Mouse (Mus musculus): ENCODE results near the gene Slk.
"Not testable (repeated sequence)": the region's sequence is repeated elsewhere in the genome, so short reads cannot be mapped to it uniquely, and the experiment has no call there.

The Slk gene

GRCm38 (mm10) chr19:47571981-47572380, 7.5 kb upstream of the Slk start:
- DNase-seq: not testable (repeated sequence)

GRCm38 (mm10) chr19:47573718-47574117, 5.8 kb upstream of the Slk start:
- DNase-seq: no peak

GRCm38 (mm10) chr19:47578581-47579224, 775 bp upstream of the Slk start:
- peak; percentile 48 to 78 for DNase-seq

- peak; percentile 50 to 60 for DNase-seq
Observed at GRCm38 (mm10) chr19:47579788-47580631, 532 bp downstream of the Slk start.

GRCm38 (mm10) chr19:47585772-47586171, 6.3 kb downstream of the Slk start:
- no peak for DNase-seq

GRCm38 (mm10) chr19:47587009-47587408, 7.5 kb downstream of the Slk start:
- peak; percentile 17 to 49 for DNase-seq

- peak in 1 of 2 experiments; percentile 18 for DNase-seq
Observed at GRCm38 (mm10) chr19:47608513-47608912, 29.0 kb downstream of the Slk start.

GRCm38 (mm10) chr19:47613442-47613841, 34.0 kb downstream of the Slk start:
- no peak for DNase-seq

GRCm38 (mm10) chr19:47621478-47621877, 42.0 kb downstream of the Slk start:
- no peak for DNase-seq

- DNase-seq: no peak
Observed at GRCm38 (mm10) chr19:47624940-47625711, 45.6 kb downstream of the Slk start.

- no peak for DNase-seq
Observed at GRCm38 (mm10) chr19:47627450-47627849, 48.0 kb downstream of the Slk start.

- DNase-seq: no peak
Observed at GRCm38 (mm10) chr19:47629068-47629467, 49.6 kb downstream of the Slk start.

GRCm38 (mm10) chr19:47630381-47630780, 50.9 kb downstream of the Slk start:
- DNase-seq: no peak

- DNase-seq: no peak
Observed at GRCm38 (mm10) chr19:47631799-47632198, 52.3 kb downstream of the Slk start.

- no peak for DNase-seq
Observed at GRCm38 (mm10) chr19:47635380-47635779, 55.9 kb downstream of the Slk start.

GRCm38 (mm10) chr19:47643910-47644309, 64.4 kb downstream of the Slk start:
- peak in 1 of 2 experiments; percentile 23 for DNase-seq

- peak in 1 of 2 experiments; percentile 12 for DNase-seq
Observed at GRCm38 (mm10) chr19:47645583-47645982, 66.1 kb downstream of the Slk start.

- peak in 1 of 2 experiments; percentile 40 for DNase-seq
Observed at GRCm38 (mm10) chr19:47646508-47647120, 67.1 kb downstream of the Slk start.

GRCm38 (mm10) chr19:47649071-47649470, 69.6 kb downstream of the Slk start:
- peak in 1 of 2 experiments; percentile 20 for DNase-seq

- DNase-seq: peak in 1 of 2 experiments; percentile 29
Observed at GRCm38 (mm10) chr19:47650366-47651159, 71.1 kb downstream of the Slk start.

GRCm38 (mm10) chr19:47651160-47651480, 71.6 kb downstream of the Slk start:
- no peak for DNase-seq

- peak in 1 of 2 experiments; percentile 20 for DNase-seq
Observed at GRCm38 (mm10) chr19:47652255-47652654, 72.8 kb downstream of the Slk start.
